Mouse (Mus musculus) hindbrain, postnatal 0 days (tissue): ENCODE data around the gene Asb1. TPM values are rescaled to one million over a fixed set of nuclear protein-coding genes. Genes with fewer than 3 reads are reported as not detected.

Source experiments
- ATAC-seq: fragments of 200-750 bp; cut with Nextera tagmentation; 2 replicates; pipeline ENCODE4 v1.8.0; 2017; ENCODE audit warnings: mild to moderate bottlenecking, moderate TSS enrichment, moderate library complexity
- DNase-seq: peaks from one replicate; pipeline ENCODE4 v3.0.0-alpha.2; 2015; ENCODE audit warnings: low spot score
- H3K27ac ChIP-seq: fragments of 300-500 bp; sonication (generic); 2 replicates; pipeline ENCODE4 v1.5.1; 2014; ENCODE audit warnings: mild to moderate bottlenecking
- H3K27me3 ChIP-seq: fragments of 300-500 bp; sonication (generic); 2 replicates; pipeline ENCODE4 v1.6.1; 2014; ENCODE audit warnings: low read length, mixed read lengths; ENCODE audit not compliant: insufficient read depth
- H3K36me3 ChIP-seq: fragments of 300-500 bp; sonication (generic); 2 replicates; pipeline ENCODE4 v1.6.1; 2014; ENCODE audit warnings: low read length, mixed read lengths; ENCODE audit not compliant: insufficient read depth
- H3K4me1 ChIP-seq: fragments of 300-500 bp; sonication (generic); 2 replicates; pipeline ENCODE4 v1.6.1; 2014; ENCODE audit warnings: antibody characterized with exemption, low read length, mixed read lengths; ENCODE audit not compliant: insufficient read depth
- H3K4me2 ChIP-seq: fragments of 300-500 bp; sonication (generic); 2 replicates; pipeline ENCODE4 v1.6.1; 2014; ENCODE audit warnings: low read depth, mild to moderate bottlenecking, low read length, moderate library complexity, mixed read lengths
- H3K4me3 ChIP-seq: fragments of 300-500 bp; sonication (generic); 2 replicates; pipeline ENCODE4 v1.5.1; 2014; ENCODE audit warnings: low read length
- H3K9ac ChIP-seq: fragments of 300-500 bp; sonication (generic); replicated peaks from 2 replicates; pipeline ENCODE4 v1.6.1; 2014; ENCODE audit warnings: mild to moderate bottlenecking, low read length, moderate library complexity, mixed read lengths
- H3K9me3 ChIP-seq: fragments of 300-500 bp; sonication (generic); 2 replicates; pipeline ENCODE4 v1.6.1; 2016; ENCODE audit warnings: low read length, mixed read lengths
- CTCF ChIP-seq: IDR thresholded peaks from 2 replicates; pipeline ENCODE4 v1.5.1; 2016; ENCODE audit warnings: antibody characterized with exemption, control low read depth, low read depth
- WGBS: fragments of 180-500 bp; shearing (Covaris S2); extraction: QIAGEN DNeasy Blood & Tissue Kit; methylation state at CpG from one replicate; pipeline ENCODE4 v1.1.7; 2014; 5-methylcytosine and 5-hydroxymethylcytosine counted together
- polyA plus RNA-seq: library from polyadenylated mRNA; unstranded; fragments of >200 nt; fragmentation: Nextera tagmentation; extraction: Ambion mirVana; gene quantifications from 2 replicates; pipeline ENCODE4 v1.2.1, GENCODE M21; 2015
- total RNA-seq: library from RNA; depleted of rRNA; stranded (reverse); fragments of >200 nt; gene quantifications from 2 replicates; pipeline ENCODE4 v1.2.3, GENCODE M21; 2014; rRNA removed

Gene Asb1
- total and polyA plus RNA-seq, 2 experiments from 2014 or later = 10.2 to 41.9 TPM

GRCm38 (mm10) chr1:91600671-91601361 is 60.5 kb downstream of the Asb1 start:
- Histone ChIP-seq H3K4me1 (peaks cover 8% of the 10 kb centered on the region), H3K4me2 (no peak overlapping the region), H3K36me3 (no peaks in the 10 kb centered on the region), H3K9me3 (no peaks in the 10 kb centered on the region), H3K27ac (peak overlapping the region; percentile 58), H3K9ac (no peak overlapping the region), H3K27me3 (no peaks in the 10 kb centered on the region), H3K4me3 (no peak overlapping the region)
- TF ChIP-seq CTCF = peak; percentile 78
- ATAC-seq (peak; percentile 94), DNase-seq (peak; percentile 88)
- 25% methylated on average over 9 of the region's 9 CpGs for WGBS

GRCm38 (mm10) chr1:91601362-91602096 is 61.2 kb downstream of the Asb1 start:
- DNase-seq (no peak), ATAC-seq (peak; percentile 16; the same call in 1 of the 2 replicates)
- H3K4me1 ChIP-seq = peaks cover 8% of the 10 kb centered on the region
- peak overlapping the region; percentile 58; the same call in 1 of the 2 replicates for H3K27ac ChIP-seq
- H3K4me2 ChIP-seq = no peak overlapping the region
- 70% methylated on average over 2 of the region's 2 CpGs for WGBS
- H3K36me3 ChIP-seq = no peaks in the 10 kb centered on the region
- no peak for TF ChIP-seq CTCF
- no peaks in the 10 kb centered on the region for H3K9me3 ChIP-seq
- H3K27me3 ChIP-seq = no peaks in the 10 kb centered on the region
- H3K4me3 ChIP-seq = no peak overlapping the region
- no peak overlapping the region for H3K9ac ChIP-seq

- no peaks in the 10 kb centered on the region for H3K9me3 ChIP-seq
- H3K4me1 ChIP-seq = peaks cover 8% of the 10 kb centered on the region
- no peak overlapping the region for H3K4me2 ChIP-seq
- no peak for TF ChIP-seq CTCF
- DNase-seq = no peak
- no peak overlapping the region for H3K4me3 ChIP-seq
- no peaks in the 10 kb centered on the region for H3K27me3 ChIP-seq
- no peak for ATAC-seq
- WGBS = 40% methylated on average over 14 of the region's 14 CpGs
- no peaks in the 10 kb centered on the region for H3K36me3 ChIP-seq
- H3K27ac ChIP-seq = no peak overlapping the region
- no peak overlapping the region for H3K9ac ChIP-seq
These were observed 65.3 kb downstream of the Asb1 start for GRCm38 (mm10) chr1:91605632-91606031.

- Histone ChIP-seq H3K4me1 (no peaks in the 10 kb centered on the region), H3K36me3 (no peaks in the 10 kb centered on the region), H3K4me3 (no peak overlapping the region), H3K27me3 (no peaks in the 10 kb centered on the region), H3K4me2 (no peak overlapping the region), H3K27ac (no peak overlapping the region), H3K9me3 (no peaks in the 10 kb centered on the region), H3K9ac (no peak overlapping the region)
- no peak for TF ChIP-seq CTCF
- WGBS = 93% methylated on average over 7 of the region's 7 CpGs
- DNase-seq (no peak), ATAC-seq (no peak)
These were observed 66.4 kb downstream of the Asb1 start for GRCm38 (mm10) chr1:91606701-91607100.

- no peak overlapping the region for H3K4me3 ChIP-seq
- no peaks in the 10 kb centered on the region for H3K9me3 ChIP-seq
- no peaks in the 10 kb centered on the region for H3K27me3 ChIP-seq
- DNase-seq (no peak), ATAC-seq (no peak)
- H3K9ac ChIP-seq = no peak overlapping the region
- H3K27ac ChIP-seq = no peak overlapping the region
- H3K4me1 ChIP-seq = no peaks in the 10 kb centered on the region
- no peak for TF ChIP-seq CTCF
- 84% methylated on average over 6 of the region's 6 CpGs for WGBS
- no peaks in the 10 kb centered on the region for H3K36me3 ChIP-seq
- H3K4me2 ChIP-seq = no peak overlapping the region
These were observed 66.8 kb downstream of the Asb1 start for GRCm38 (mm10) chr1:91607141-91607540.

Other genes with a start within 250 kb of the Asb1 start
- gene Scly, start 242.2 kb upstream of the Asb1 start, total RNA-seq = 15.2 TPM in 2 replicates
- gene Scly, start 242.2 kb upstream of the Asb1 start, polyA plus RNA-seq = 9.7 and 9.9 TPM in 2 replicates
- 0.07 and 0.26 TPM in 2 replicates for gene Espnl, start 218.5 kb upstream of the Asb1 start, total RNA-seq
- 0.10 and 0.25 TPM in 2 replicates for gene Espnl, start 218.5 kb upstream of the Asb1 start, polyA plus RNA-seq
- 0.31 and 0.79 TPM in 2 replicates for gene Klhl30, start 189.5 kb upstream of the Asb1 start, total RNA-seq
- gene Klhl30, start 189.5 kb upstream of the Asb1 start, polyA plus RNA-seq = 0.25 and 0.29 TPM in 2 replicates
- 0.25 and 0.42 TPM in 2 replicates for gene Erfe, start 174.1 kb upstream of the Asb1 start, total RNA-seq
- gene Erfe, start 174.1 kb upstream of the Asb1 start, polyA plus RNA-seq = 0.15 and 0.19 TPM in 2 replicates
- 66.7 and 66.9 TPM in 2 replicates for gene Ilkap, start 141.7 kb upstream of the Asb1 start, total RNA-seq
- gene Ilkap, start 141.7 kb upstream of the Asb1 start, polyA plus RNA-seq = 119 and 120 TPM in 2 replicates
- 154 and 160 TPM in 2 replicates for gene Hes6, start 126.5 kb upstream of the Asb1 start, total RNA-seq
- 129 and 131 TPM in 2 replicates for gene Hes6, start 126.5 kb upstream of the Asb1 start, polyA plus RNA-seq
- 10.0 and 12.0 TPM in 2 replicates for gene Per2, start 81.2 kb upstream of the Asb1 start, total RNA-seq
- gene Per2, start 81.2 kb upstream of the Asb1 start, polyA plus RNA-seq = 4.2 and 5.1 TPM in 2 replicates
- gene Traf3ip1, start 45.9 kb upstream of the Asb1 start, total RNA-seq = 10.3 and 11.7 TPM in 2 replicates
- gene Traf3ip1, start 45.9 kb upstream of the Asb1 start, polyA plus RNA-seq = 7.4 and 8.1 TPM in 2 replicates